Mouse (Mus musculus): ENCODE results near the gene Cdc27.

DNA sequence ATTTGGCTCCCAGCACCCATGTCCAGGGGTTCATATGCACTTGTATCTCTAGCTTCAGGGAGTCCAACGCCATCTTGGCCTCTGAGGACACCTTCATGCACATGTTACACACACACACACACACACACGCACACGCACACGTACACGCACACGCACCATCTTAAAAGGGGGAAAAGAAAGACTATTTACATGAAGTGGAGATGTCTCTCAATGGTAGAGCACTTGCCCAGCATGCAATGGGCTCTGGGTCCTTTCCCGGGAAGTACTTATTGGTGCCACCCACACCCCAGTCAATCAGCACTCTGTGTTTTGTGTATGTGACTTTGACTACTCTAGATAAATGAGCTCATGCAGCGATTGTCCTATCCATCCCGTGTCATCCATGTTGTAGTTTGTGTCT is 37.5 kb upstream of the Cdc27 start:
- TF ChIP-seq POLR2A (IDR thresholded peaks at IDR 0.05; ENCODE audit: borderline replicate concordance, low read depth, low read length): no peak
- TF ChIP-seq CTCF (IDR thresholded peaks at IDR 0.05; ENCODE audit: low read depth, low read length): no peak
